Mouse (Mus musculus): Measurements from ENCODE around the gene Id3.

The Id3 gene

DNA sequence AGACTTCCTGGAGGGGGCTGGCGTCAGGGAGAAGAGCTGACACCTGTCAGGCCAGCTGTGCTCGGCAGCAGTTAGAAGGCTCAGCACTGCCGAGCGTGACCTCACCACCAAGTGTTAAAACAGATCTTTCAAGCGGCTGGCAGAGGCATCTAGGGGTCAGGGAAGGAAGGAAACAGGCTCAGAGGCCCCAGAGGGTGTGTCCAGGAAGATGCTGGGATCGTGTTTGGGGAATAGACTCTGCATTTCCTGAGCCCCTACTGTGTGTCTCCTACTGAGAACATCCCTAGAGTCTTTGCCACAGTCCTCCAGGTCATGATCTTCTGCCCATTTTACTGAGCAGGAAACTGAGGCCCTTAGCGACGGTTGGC lies 33.9 kb downstream of the Id3 start:
- in situ Hi-C loops (cut with MboI; ENCODE audit: low sequenced_read_pairs) = no loop called here

DNA sequence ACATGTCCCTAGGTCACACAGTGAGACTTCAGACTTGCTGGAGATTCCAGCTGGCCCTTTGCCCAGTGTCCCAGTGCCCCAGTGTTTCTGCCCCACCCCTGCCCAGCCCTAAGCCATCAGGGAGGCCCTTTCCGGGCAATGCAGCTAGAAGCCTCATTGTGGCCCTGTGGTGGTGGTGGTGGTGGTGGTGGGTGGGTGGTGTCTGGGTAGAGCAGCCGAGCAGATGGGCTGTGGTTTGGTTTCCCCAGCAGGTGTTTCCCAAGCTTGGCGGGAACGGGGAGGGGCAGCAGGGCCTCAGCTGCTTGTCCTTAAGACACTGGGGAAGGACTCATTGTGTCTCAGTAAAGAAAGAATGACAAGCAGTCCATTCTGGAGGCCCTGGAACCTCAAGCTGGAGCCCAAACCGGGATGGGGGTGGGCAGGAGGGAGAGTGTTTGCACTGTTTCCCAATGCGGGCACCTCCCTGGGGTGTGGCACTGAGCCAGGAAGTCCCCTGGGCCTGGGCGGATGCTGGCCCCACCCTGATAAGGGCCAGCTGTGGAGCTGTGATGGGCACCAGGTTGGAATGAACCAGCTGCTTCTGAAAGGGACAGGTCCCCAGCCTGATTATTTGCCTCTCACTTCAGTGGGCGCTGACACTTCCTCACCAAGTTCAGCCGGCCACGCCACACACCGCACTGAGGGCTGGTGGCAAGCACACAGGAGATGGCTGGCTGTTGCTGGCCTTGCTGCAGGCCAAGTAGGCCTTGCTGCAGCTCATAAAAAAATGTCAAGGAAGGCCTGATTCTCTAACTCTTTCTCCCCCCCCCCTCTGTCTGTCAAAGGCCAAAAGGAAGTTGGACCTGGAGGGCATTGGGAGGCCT lies 34.5 kb downstream of the Id3 start:
- in situ Hi-C loops (cut with MboI; ENCODE audit: low sequenced_read_pairs) = no loop called here

DNA sequence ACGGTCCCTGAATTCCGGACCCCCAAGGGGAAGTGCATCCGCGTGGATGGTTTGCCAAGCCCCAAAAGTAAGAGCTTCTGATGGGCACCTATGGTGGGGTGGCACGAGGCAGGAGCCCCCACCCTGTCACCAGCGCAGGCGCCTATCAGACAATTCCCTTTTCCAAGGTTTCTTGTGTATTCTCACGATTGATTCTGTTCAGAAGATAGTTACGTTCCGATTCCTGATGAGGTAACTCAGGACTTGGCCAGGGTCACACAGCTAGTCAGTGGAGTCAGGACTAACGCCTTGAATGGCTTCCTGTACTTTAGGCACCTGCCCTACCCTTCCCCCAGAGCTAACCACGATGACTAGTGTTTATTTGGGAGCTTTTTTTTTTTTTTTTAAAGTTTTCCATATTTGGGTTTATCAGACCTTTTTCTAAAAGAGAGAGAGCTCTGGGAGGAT lies 35.2 kb downstream of the Id3 start:
- in situ Hi-C loops (cut with MboI; ENCODE audit: low sequenced_read_pairs) = no loop called here

- in situ Hi-C loops (cut with MboI; ENCODE audit: low sequenced_read_pairs) = no loop called here
Observed at GRCm38 (mm10) chr4:136179456-136179855, 36.2 kb downstream of the Id3 start.

DNA sequence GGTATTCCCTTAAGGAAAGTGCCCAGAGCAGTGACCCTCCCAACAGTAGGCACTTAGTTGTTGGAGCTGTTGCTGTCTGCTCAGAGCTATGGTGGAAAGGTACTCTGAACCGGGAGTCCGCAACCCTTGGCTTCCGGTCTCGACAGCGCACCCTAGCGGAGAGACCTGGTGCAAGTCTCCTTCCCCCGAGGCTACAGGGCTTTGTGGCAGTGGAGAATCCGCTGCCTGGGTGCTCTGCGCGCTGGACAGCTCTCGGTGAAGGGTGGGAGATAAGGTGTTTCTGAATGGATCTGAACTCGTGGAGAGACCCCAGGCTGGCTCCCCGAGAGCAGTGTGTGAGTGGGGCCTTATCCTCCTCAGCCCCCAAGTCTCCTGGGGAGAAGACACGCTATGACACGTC lies 36.7 kb downstream of the Id3 start:
- in situ Hi-C loops (cut with MboI; ENCODE audit: low sequenced_read_pairs) = no loop called here

DNA sequence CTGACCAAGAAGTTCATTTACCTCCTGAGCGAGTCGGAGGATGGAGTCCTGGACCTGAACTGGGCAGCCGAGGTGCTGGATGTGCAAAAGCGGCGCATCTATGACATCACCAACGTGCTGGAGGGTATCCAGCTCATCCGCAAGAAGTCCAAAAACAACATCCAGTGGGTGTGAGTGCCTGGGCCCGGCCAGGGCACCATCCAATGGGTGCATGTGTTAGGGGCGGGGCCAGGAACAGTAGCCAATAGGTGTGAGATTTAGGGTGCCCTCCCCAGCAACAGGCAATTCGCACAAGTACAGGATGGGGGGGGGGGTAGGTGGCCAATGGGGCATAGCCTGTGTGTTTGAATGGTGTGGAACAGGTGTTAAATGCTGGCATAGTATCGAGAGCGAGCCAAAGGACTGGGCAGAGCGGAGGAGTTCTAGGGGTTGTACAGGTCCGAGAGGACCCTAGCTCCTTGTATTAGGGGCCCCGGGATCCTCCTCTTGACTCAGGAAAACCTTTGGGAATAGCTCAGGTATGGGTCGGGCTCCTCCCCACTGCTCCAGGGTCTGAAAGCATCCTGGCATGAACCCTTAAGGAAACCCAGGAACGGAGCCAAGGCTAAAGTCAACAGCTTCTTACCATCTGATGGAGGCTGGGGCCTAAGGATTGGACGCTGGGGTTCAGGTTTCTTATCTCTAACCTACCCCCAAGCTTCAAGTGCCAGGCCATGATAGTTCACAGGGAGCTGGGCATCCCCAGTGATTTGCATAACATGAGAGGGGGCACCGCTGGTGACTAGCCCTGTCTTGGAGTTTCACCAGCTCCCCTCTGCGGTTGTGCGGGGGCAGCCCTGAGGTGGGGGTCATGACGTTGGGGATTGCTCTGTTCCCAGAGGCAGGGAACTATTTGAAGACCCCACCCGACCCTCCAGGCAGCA lies 37.4 kb downstream of the Id3 start:
- in situ Hi-C loops (cut with MboI; ENCODE audit: low sequenced_read_pairs) = no loop called here

DNA sequence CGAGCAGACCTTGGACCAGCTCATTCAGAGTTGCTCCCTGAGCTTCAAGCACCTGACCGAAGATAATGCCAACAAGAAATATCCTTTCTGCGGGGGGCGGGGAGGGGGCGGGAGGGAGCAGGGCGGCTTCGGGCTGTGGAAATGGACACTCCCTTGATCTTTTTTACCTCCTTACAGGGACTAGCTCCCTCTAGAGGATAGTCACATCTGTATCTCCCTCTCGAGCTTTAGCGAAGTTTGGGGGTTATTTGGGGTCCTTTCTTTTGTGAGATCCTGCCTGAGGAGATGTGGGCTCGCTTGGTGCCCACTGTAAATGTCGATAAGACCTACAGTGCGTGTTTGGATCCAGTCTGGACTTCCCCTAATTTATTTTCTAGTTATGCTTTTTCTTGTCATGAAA lies 38.1 kb downstream of the Id3 start:
- in situ Hi-C loops (cut with MboI; ENCODE audit: low sequenced_read_pairs) = no loop called here

GRCm38 (mm10) chr4:136185375-136185774 lies 42.1 kb downstream of the Id3 start:
- in situ Hi-C loops (cut with MboI; ENCODE audit: low sequenced_read_pairs) = no loop called here

GRCm38 (mm10) chr4:136186315-136186714 lies 43.0 kb downstream of the Id3 start:
- in situ Hi-C loops (cut with MboI; ENCODE audit: low sequenced_read_pairs) = no loop called here

- in situ Hi-C loops (cut with MboI; ENCODE audit: low sequenced_read_pairs) = no loop called here
Observed at GRCm38 (mm10) chr4:136186739-136187472, 43.6 kb downstream of the Id3 start.

GRCm38 (mm10) chr4:136188973-136189737 lies 45.9 kb downstream of the Id3 start:
- in situ Hi-C loops (cut with MboI; ENCODE audit: low sequenced_read_pairs) = no loop called here

GRCm38 (mm10) chr4:136189912-136190311 lies 46.6 kb downstream of the Id3 start:
- in situ Hi-C loops (cut with MboI; ENCODE audit: low sequenced_read_pairs) = no loop called here

GRCm38 (mm10) chr4:136193571-136193970 lies 50.3 kb downstream of the Id3 start:
- in situ Hi-C loops (cut with MboI; ENCODE audit: low sequenced_read_pairs) = no loop called here

- in situ Hi-C loops (cut with MboI; ENCODE audit: low sequenced_read_pairs) = no loop called here
Observed at GRCm38 (mm10) chr4:136195029-136195428, 51.7 kb downstream of the Id3 start.
